Mouse (Mus musculus) lung, embryonic 15.5 days (tissue): ENCODE data around the gene Ctnnbl1. TPM values are rescaled to one million over a fixed set of nuclear protein-coding genes. Genes with fewer than 3 reads are reported as not detected.

ENCODE experiments used
- ATAC-seq: fragments of 200-750 bp; cut with Nextera tagmentation; 2 replicates; pipeline ENCODE4 v1.8.0; 2017; ENCODE audit warnings: moderate number of reproducible peaks, borderline replicate concordance; ENCODE audit not compliant: low FRiP score, low TSS enrichment; ENCODE audit errors: extremely low read depth
- H3K27ac ChIP-seq: fragments of 300-500 bp; sonication (generic); 2 replicates; pipeline ENCODE4 v1.5.1; 2015; ENCODE audit warnings: moderate library complexity, mild to moderate bottlenecking, inconsistent platforms
- H3K27me3 ChIP-seq: fragments of 300-500 bp; sonication (generic); 2 replicates; pipeline ENCODE4 v1.6.1; 2015; ENCODE audit warnings: inconsistent platforms
- H3K36me3 ChIP-seq: fragments of 300-500 bp; sonication (generic); 2 replicates; pipeline ENCODE4 v1.6.1; 2015; ENCODE audit warnings: inconsistent platforms
- H3K4me1 ChIP-seq: fragments of 300-500 bp; sonication (generic); 2 replicates; pipeline ENCODE4 v1.6.1; 2015; ENCODE audit warnings: inconsistent platforms
- H3K4me2 ChIP-seq: fragments of 300-500 bp; sonication (generic); 2 replicates; pipeline ENCODE4 v1.6.1; 2015; ENCODE audit warnings: inconsistent platforms, mild to moderate bottlenecking, moderate library complexity
- H3K4me3 ChIP-seq: fragments of 300-500 bp; sonication (generic); 2 replicates; pipeline ENCODE4 v1.5.1; 2015; ENCODE audit warnings: mild to moderate bottlenecking, inconsistent platforms
- H3K9ac ChIP-seq: fragments of 300-500 bp; sonication (generic); 2 replicates; pipeline ENCODE4 v1.6.1; 2015; ENCODE audit warnings: inconsistent platforms
- H3K9me3 ChIP-seq: fragments of 300-500 bp; sonication (generic); 2 replicates; pipeline ENCODE4 v1.6.1; 2016; ENCODE audit warnings: inconsistent platforms
- WGBS: fragments of 180-500 bp; shearing (Covaris S2); methylation state at CpG from one replicate; pipeline ENCODE4 v1.1.7; 2015; 5-methylcytosine and 5-hydroxymethylcytosine counted together
- polyA plus RNA-seq: library from polyadenylated mRNA; unstranded; fragments of >200 nt; fragmentation: Nextera tagmentation; extraction: Ambion mirVana; gene quantifications from 2 replicates; pipeline ENCODE4 v1.2.1, GENCODE M21; 2015

The Ctnnbl1 gene
- polyA plus RNA-seq, result 59.9 and 60.1 TPM in 2 replicates

DNA sequence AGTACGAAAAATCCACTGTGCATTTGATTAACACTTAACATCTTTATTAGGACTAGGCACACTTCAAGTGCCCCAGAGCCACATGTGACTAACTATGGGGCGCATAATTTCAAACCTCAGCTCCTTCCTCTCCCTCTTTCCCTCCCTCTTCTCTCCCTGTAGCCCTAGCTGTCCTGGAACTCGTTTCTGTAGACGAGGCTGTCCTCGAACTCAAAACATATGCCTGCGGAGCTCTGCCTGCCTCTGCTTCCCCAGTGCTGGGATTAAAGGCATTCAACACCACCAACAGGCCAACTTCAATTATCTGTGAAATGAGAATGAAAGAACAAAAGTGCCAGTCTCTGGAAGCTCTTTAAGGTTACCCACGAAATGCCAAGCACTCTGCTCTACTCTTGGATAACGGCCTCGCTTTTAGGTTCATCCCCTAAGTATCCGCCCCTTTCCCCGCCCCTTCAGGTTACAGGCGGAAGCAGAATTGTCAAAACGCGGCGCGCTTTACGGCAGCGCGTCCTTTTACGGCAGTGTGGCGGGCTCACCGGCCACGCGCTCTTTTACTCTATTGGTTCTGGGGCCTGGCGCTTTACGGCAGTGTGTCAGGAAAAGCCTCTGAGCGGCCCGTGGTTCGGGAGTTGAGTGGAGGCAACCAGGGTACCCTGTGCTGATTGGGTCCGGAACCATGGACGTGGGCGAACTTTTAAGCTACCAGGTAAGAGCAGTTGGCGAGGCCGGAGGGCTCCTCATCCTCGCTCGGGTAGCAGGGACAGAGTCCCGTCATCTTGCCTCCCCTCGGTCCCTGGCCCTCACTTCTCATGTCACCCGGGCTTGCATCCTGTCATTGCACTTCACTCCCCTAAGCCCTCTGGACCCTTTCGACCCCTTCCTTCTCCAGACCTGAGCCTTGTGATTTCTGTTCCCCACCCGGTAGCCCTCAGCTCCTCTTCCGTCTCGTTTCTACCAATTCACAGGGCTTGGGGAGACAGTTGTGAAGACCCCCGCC lies at the start of gene Ctnnbl1:
TSS of gene Ctnnbl1 (plus strand) at position 548 of the 997 bp plus-strand sequence.
- ATAC-seq, result peak; percentile 96
- Histone ChIP-seq H3K27me3 (no peaks in the 10 kb centered on the region), H3K36me3 (no peaks in the 10 kb centered on the region), H3K9ac (peak within 1 kb of the TSS; percentile 78), H3K27ac (no peak within 1 kb of the TSS), H3K4me3 (peak within 1 kb of the TSS; percentile 78), H3K4me1 (peaks cover 7% of the 10 kb centered on the region), H3K9me3 (no peaks in the 10 kb centered on the region), H3K4me2 (peak within 1 kb of the TSS; percentile 72)
- WGBS, result 11% methylated on average over 44 of the region's 44 CpGs

DNA sequence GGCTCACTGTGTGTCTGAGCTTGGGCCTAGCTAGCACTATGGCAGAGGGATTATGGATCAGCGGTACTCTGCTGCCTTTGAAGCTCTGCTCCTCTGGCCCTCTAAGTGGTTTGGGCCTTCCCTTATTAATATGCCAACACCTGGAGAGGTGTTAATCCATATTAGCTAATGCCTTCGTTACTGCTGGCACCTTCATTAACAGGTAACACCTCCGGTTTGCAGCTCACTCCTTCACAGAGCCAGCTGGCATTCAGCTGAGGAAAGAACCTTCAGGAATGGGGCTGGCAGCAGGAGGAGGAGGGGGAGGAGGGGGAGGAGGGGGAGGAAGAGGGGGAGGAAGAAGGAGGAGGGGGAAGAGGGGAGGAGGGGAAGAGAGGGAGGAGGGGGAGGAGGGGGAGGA lies 49.7 kb upstream of the Ctnnbl1 start:
- no peaks in the 10 kb centered on the region for H3K27me3 ChIP-seq
- ATAC-seq, result no peak
- H3K36me3 ChIP-seq, result no peaks in the 10 kb centered on the region
- no peak overlapping the region for H3K4me3 ChIP-seq
- H3K27ac ChIP-seq, result no peak overlapping the region
- H3K4me1 ChIP-seq, result no peaks in the 10 kb centered on the region
- H3K9me3 ChIP-seq, result no peaks in the 10 kb centered on the region
- no peak overlapping the region for H3K9ac ChIP-seq
- no peak overlapping the region for H3K4me2 ChIP-seq
- 28% methylated on average over 3 of the region's 3 CpGs for WGBS

DNA sequence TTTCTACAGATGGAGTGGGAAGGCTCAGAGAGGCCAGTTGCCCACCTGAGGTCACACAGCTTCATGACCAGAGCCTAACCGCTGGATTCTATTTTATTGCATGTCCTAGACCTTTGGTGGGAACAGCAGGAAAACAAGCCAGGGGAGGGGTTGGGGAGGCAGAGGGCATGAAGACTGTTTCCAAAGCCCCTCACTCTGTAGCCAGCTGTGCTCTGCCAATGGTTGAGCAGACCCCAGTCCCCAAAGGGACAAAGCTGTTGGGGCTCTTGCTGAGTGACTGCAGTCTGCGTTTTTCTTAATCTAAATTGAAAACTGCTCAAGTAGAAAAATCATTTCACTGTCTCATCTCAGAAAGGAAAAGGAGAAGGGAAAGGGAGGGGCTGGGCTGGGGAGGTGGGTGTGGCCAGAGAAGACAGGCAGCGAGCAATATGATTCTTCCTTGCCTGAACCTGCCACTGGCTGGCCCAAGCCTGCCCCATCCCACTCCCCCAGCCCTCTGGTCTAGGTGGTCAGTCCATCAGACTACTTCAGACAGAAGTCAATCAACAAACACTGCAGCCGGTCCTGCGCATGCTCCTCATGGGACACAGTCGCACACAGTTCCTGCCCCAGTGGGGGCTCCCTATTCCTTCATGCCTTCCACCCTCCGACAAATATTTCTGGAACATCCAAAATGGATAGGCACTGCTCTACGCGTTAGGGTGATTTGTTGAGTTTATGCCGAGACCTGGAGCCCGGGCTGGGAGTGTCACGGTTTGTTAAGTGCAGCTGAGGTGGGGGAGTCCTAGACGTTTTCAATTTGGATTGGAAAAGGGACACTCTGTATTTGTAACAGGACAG lies 45.7 kb upstream of the Ctnnbl1 start:
- Histone ChIP-seq H3K9ac (no peak overlapping the region), H3K4me2 (no peak overlapping the region), H3K4me3 (no peak overlapping the region), H3K9me3 (no peaks in the 10 kb centered on the region), H3K27me3 (no peaks in the 10 kb centered on the region), H3K4me1 (no peaks in the 10 kb centered on the region), H3K27ac (no peak overlapping the region), H3K36me3 (no peaks in the 10 kb centered on the region)
- no peak for ATAC-seq
- 61% methylated on average over 13 of the region's 13 CpGs for WGBS

DNA sequence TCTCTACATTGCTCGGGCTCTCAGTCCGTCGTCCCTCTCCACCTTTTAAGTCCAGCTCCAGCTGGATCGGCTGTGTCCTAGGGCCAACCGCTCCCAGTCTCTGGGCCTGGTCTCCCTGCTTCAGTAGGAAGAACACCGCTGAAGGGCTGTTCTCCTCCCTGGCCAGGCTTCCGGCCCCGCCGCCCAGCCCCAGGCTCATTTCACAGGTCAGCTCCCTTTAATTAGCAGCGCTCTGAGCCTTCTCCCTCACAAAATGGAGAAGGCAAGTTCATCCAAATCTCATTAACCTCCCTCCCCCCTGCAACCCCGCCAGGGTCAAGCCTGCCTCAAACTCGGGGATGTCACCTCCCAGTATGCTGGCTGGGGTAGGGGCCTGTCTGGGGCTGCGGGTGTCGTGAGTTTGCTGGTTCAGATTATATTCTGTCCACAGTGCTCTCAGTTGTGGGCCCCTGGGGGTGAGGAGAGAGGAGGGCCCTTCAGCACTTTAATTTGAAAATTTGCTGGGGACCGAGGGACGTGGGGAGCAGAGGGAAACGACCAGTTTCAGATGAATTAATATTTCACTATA lies 44.8 kb upstream of the Ctnnbl1 start:
- no peaks in the 10 kb centered on the region for H3K4me1 ChIP-seq
- H3K27me3 ChIP-seq, result no peaks in the 10 kb centered on the region
- 27% methylated on average over 17 of the region's 17 CpGs for WGBS
- no peaks in the 10 kb centered on the region for H3K36me3 ChIP-seq
- H3K9ac ChIP-seq, result no peak overlapping the region
- no peak overlapping the region for H3K4me2 ChIP-seq
- no peak for ATAC-seq
- H3K9me3 ChIP-seq, result no peaks in the 10 kb centered on the region
- H3K27ac ChIP-seq, result no peak overlapping the region
- no peak overlapping the region for H3K4me3 ChIP-seq

DNA sequence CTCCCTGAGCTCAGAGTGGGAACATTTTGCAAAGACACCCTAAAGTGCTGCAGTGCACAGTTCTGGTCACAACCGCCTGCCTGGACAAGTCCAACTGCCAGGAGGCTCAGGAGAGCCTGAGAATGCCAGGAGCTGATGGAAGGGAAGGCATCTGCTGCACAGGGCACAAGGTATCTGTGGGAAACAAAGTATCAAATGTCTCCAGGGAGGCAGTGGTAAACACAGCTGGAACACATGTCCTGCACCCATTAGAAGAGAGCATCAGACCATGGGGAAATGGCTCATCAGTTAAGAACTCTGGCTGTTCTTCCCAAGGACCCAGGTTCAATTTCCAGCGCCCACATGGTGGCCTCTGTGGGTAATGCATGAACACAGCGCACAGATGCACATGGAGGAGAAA lies 43.6 kb upstream of the Ctnnbl1 start:
- WGBS, result 72% methylated on average over 3 of the region's 3 CpGs
- Histone ChIP-seq H3K9ac (no peak overlapping the region), H3K4me3 (no peak overlapping the region), H3K27me3 (no peaks in the 10 kb centered on the region), H3K4me2 (no peak overlapping the region), H3K4me1 (no peaks in the 10 kb centered on the region), H3K9me3 (no peaks in the 10 kb centered on the region), H3K36me3 (no peaks in the 10 kb centered on the region), H3K27ac (no peak overlapping the region)
- ATAC-seq, result no peak

DNA sequence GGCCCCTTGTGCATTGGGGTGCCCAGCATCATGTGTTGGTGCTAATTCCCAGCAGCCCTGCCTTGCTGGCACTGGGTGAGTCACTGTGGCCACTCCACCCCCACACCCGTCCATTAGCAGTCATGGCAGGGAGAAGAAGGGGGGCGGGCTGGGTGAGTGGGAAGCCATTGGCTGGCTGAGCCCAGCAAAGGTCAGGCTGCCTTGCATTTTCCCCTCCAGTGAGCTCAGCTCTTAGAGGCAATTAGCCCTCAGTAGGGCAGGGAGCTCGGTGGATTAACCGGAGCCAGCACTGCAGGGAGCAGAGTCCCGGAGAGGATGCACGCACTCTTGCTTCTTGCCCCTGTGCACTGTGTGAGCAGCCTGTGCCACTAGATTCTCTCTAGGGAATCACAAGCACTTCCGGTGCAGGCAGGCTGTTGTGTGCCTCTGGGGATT lies 40.9 kb upstream of the Ctnnbl1 start:
- H3K36me3 ChIP-seq, result no peaks in the 10 kb centered on the region
- no peak overlapping the region for H3K4me2 ChIP-seq
- no peak overlapping the region for H3K4me3 ChIP-seq
- H3K9ac ChIP-seq, result no peak overlapping the region
- 28% methylated on average over 7 of the region's 7 CpGs for WGBS
- no peaks in the 10 kb centered on the region for H3K4me1 ChIP-seq
- ATAC-seq, result no peak
- H3K27me3 ChIP-seq, result no peaks in the 10 kb centered on the region
- H3K27ac ChIP-seq, result no peak overlapping the region
- H3K9me3 ChIP-seq, result no peaks in the 10 kb centered on the region

DNA sequence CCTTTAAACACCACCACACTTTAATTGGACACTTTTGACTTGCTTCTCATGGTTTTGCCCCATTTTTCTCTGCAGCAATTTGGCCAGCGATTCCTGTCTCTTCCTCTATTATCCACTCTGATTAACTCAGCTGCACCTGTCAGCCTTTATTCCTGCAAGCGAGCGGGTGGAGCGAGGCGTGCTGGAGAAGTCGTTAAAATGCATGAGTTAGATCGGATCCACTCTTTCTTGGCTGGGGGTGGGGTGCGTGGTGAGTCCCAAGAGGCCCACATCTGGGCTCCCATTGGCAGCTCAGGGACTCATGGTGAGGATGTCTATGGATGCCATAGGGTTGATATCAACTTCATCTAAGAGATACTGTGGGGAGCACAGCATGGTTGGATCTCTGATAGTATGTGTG lies 34.0 kb upstream of the Ctnnbl1 start:
- Histone ChIP-seq H3K9ac (no peak overlapping the region), H3K4me2 (no peak overlapping the region), H3K27ac (no peak overlapping the region), H3K4me1 (0 out of 2 replicates have a peak, but pooled peaks cover 9% of the 10 kb centered on the region), H3K4me3 (no peak overlapping the region), H3K36me3 (no peaks in the 10 kb centered on the region), H3K9me3 (no peaks in the 10 kb centered on the region), H3K27me3 (peaks cover 23% of the 10 kb centered on the region; the same call in 1 of the 2 replicates)
- no peak for ATAC-seq
- 67% methylated on average over 8 of the region's 8 CpGs for WGBS

DNA sequence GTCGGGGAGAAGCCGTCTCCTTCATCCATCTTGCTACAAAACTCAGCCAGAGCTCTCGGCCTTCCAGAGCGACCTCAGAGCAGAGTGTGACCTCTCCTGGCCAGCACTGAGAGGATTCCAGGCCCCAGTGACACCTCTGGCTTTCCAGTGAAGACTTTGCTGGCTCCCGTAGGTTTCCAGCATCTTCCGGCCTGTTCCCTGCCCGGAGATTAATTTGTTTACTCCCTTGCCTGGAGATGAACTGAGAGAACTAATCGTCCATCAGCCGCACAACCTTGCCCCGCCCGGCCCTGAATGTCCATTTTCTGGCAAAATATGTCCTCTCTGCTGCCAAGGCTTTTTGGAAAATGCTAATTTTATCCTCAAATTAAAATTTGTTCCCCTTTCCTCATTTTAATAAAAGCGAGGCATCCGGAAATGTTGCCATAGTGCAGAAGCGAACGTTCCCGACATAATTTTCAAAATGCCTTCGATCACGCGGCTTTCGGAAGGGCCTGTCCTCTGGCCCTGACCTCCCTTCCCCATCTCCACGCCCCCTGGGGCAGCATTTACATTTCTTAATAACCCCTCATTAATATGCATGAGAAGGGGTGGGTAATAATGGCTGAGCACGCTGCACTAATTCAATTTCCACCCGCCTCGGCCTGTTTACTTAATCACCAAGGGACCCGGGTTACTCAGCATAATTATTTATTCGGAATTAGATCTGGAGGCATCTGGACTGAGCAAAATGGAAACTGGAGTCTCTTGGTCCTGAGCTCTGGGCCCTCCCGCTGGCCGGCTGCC lies 32.0 kb upstream of the Ctnnbl1 start:
- no peaks in the 10 kb centered on the region for H3K36me3 ChIP-seq
- H3K4me1 ChIP-seq, result 0 out of 2 replicates have a peak, but pooled peaks cover 9% of the 10 kb centered on the region
- peaks cover 23% of the 10 kb centered on the region; the same call in 1 of the 2 replicates for H3K27me3 ChIP-seq
- H3K9ac ChIP-seq, result no peak overlapping the region
- WGBS, result 31% methylated on average over 28 of the region's 28 CpGs
- H3K4me3 ChIP-seq, result no peak overlapping the region
- no peak overlapping the region for H3K27ac ChIP-seq
- ATAC-seq, result no peak
- H3K9me3 ChIP-seq, result no peaks in the 10 kb centered on the region
- H3K4me2 ChIP-seq, result no peak overlapping the region

DNA sequence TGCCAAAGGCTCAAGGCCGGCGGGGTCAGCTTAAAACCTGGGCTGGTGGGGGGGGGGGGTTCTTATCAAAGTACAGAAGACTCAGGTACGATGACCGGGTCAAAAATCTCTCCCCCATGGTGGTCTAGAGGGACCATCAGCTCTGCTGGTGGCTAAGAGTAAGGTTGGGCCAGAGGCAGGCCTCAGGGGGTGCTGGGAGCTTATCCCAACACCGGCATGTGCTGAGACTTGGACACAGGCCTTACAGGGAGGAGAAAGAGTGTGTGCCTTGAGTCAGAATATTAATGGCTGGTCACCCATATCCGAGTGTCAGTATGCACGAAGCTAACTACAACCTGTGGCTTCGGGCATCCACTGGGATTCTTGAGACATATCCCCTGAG lies 31.4 kb upstream of the Ctnnbl1 start:
- Histone ChIP-seq H3K4me1 (0 out of 2 replicates have a peak, but pooled peaks cover 9% of the 10 kb centered on the region), H3K27me3 (peaks cover 23% of the 10 kb centered on the region; the same call in 1 of the 2 replicates), H3K4me2 (no peak overlapping the region), H3K9ac (no peak overlapping the region), H3K4me3 (no peak overlapping the region), H3K36me3 (no peaks in the 10 kb centered on the region), H3K27ac (no peak overlapping the region), H3K9me3 (no peaks in the 10 kb centered on the region)
- no peak for ATAC-seq
- 60% methylated on average over 8 of the region's 8 CpGs for WGBS

DNA sequence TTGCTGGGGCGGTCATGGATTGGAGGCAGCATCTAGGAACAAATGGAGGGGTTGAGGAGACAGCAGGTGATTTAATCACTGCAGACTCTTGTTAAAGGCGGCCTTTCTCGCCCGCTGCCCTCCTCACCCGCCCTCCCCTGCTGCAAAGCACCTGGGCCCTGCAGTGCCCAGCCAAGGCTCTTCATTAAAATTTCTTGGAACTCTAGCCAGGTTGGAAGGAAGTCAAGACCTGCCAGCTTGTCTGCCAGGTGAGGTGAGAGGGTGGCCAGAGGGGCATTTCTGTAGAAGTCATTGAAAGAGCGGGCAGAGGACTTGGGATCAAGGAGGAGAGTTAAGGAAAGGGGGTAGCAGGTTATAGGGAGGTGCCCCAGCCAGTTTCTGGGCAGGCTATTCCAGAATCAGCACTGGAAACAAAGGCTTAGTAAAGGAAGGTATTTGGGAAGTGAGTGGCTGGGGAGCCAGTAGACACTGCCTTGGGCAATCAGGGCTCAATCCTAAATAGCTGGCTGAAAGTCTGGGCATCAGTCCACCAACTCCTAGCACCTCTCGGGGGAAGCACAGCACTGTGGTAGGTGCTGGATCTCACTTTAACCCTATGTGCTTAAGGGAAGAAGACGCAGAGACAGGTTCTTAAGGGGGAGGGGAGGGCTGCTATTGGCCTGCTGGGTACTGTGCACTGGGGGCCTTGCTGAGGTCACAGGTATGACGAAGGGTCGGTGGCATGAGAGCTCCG lies 29.8 kb upstream of the Ctnnbl1 start:
- no peaks in the 10 kb centered on the region for H3K9me3 ChIP-seq
- 64% methylated on average over 11 of the region's 11 CpGs for WGBS
- H3K4me2 ChIP-seq, result no peak overlapping the region
- no peaks in the 10 kb centered on the region for H3K36me3 ChIP-seq
- H3K4me3 ChIP-seq, result no peak overlapping the region
- peaks cover 23% of the 10 kb centered on the region; the same call in 1 of the 2 replicates for H3K27me3 ChIP-seq
- no peak overlapping the region for H3K27ac ChIP-seq
- 0 out of 2 replicates have a peak, but pooled peaks cover 9% of the 10 kb centered on the region for H3K4me1 ChIP-seq
- H3K9ac ChIP-seq, result no peak overlapping the region
- ATAC-seq, result no peak
